Mouse (Mus musculus) C2C12 (cell line): ENCODE measurements around the gene Nedd9.

Experiments
- CEBPB ChIP-seq: IDR thresholded peaks from one replicate; pipeline ENCODE4 v1.6.1; 2011; ENCODE audit warnings: low read depth, mild to moderate bottlenecking, control low read depth, moderate library complexity
- CTCF ChIP-seq: IDR thresholded peaks from one replicate; pipeline ENCODE4 v1.5.1; 2011; ENCODE audit not compliant: control insufficient read depth, insufficient read depth, insufficient read length
- MAX ChIP-seq: IDR thresholded peaks from one replicate; pipeline ENCODE4 v1.6.1; 2011; ENCODE audit warnings: mild to moderate bottlenecking, control low read depth
- MYOG ChIP-seq: IDR thresholded peaks from one replicate; pipeline ENCODE4 v1.6.1; 2011; ENCODE audit not compliant: control insufficient read depth, insufficient read length; ENCODE audit errors: extremely low read depth

- TF ChIP-seq CTCF: no peak
- TF ChIP-seq CEBPB: no peak
- no peak for TF ChIP-seq MAX
- TF ChIP-seq MYOG: no peak
Observed at GRCm38 (mm10) chr13:41354591-41354990, 132.6 kb downstream of the Nedd9 start.
